Comparison of ENCODE assay signal across 8 mouse cellular contexts in the genomic region with DNA sequence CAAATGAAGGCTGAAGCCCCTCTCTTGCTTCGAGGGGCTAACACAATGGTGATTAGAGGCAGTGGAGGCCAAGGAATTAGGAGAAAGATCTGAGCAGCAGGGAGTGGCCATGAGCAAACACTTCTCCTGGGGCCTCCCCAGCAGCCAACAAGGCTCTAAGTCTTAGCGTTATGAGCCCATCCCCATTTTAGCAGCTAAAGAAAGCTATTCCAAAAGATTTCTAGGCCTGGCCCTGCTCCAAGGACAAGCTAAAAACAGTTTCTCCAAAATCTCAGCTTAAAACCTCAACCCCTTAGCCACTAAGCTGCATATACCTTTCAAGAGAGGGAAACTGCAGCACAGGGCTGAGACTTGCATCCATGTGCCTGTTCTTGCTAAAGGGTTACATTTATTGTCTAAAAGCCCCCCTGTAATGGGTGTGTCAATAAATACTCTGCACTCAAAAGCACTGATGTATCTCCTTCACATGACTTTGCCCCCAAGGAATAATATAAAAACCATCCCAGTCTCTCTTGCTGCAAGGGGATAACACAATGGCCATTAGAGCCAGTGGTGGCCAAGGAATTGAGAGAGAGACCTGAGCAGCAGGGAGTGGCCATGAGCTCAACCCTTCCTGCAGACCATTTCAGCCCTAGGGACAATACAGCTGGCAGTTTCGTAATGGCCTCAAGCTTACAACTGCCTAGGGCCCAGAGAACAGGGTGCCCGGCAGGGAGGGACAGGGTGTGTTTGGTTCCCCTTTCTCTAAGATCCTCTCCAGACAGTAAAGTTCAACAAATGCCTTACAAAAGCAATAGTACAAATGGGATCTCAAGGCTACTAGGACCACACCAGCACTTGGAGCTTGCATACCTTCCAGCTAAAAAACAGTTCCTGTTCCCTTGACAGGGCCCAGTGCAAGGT. TPM values are rescaled to one million over a fixed set of nuclear protein-coding genes. Genes with fewer than 3 reads are reported as not detected.
DNase-seq lines count a peak whose midpoint lies in the region; ATAC-seq and TF ChIP-seq lines count a peak whose summit lies in the region.

No protein-coding gene starts in this region.

- DNase-seq in testis, postnatal 14 days (ENCODE audit: low spot score) = no peak
- peak; percentile 56 for DNase-seq in limb, embryonic 14.5 days (ENCODE audit: low spot score)
- no peak for DNase-seq in cerebellum, postnatal 4 days (ENCODE audit: low spot score in 2 of 2)
- no peak for DNase-seq in cerebellum, postnatal 25 days

- WGBS in embryonic facial prominence, embryonic 15.5 days = 24% methylated on average over 4 of the region's 4 CpGs
- WGBS in heart, embryonic 13.5 days = 38% methylated on average over 4 of the region's 4 CpGs
- WGBS in limb, embryonic 14.5 days = 26% methylated on average over 4 of the region's 4 CpGs
- WGBS in midbrain, embryonic 16.5 days = 13% methylated on average over 4 of the region's 4 CpGs

- H3K9me3 ChIP-seq in embryonic facial prominence, embryonic 15.5 days (replicated peaks) = no peaks in the 10 kb centered on the region
- H3K9me3 ChIP-seq in heart, embryonic 13.5 days = no peaks in the 10 kb centered on the region
- no peaks in the 10 kb centered on the region for H3K9me3 ChIP-seq in limb, embryonic 14.5 days (ENCODE audit: control insufficient read depth, low read length)
- H3K9me3 ChIP-seq in midbrain, embryonic 16.5 days (replicated peaks; ENCODE audit: control insufficient read depth, low read length, poor library complexity, severe bottlenecking) = no peaks in the 10 kb centered on the region

- ATAC-seq in embryonic facial prominence, embryonic 15.5 days (ENCODE audit: insufficient number of reproducible peaks, low FRiP score, low TSS enrichment, low read depth) = no peak
- ATAC-seq in heart, embryonic 13.5 days (ENCODE audit: extremely low read depth, insufficient number of reproducible peaks, low FRiP score, low TSS enrichment) = no peak
- no peak for ATAC-seq in limb, embryonic 14.5 days (ENCODE audit: low FRiP score, low read depth)
- no peak for ATAC-seq in midbrain, embryonic 16.5 days

- no peak overlapping the region for H3K4me3 ChIP-seq in testis, adult 2 months (ENCODE audit: control insufficient read depth, low read depth, low read length)
- H3K4me3 ChIP-seq in embryonic facial prominence, embryonic 15.5 days (replicated peaks) = no peak overlapping the region
- H3K4me3 ChIP-seq in heart, embryonic 13.5 days = no peak overlapping the region
- no peak overlapping the region for H3K4me3 ChIP-seq in limb, embryonic 14.5 days (replicated peaks; ENCODE audit: low read length)
- no peak overlapping the region for H3K4me3 ChIP-seq in midbrain, embryonic 16.5 days (ENCODE audit: low read depth, low read length)

- no peak for TF ChIP-seq CTCF in testis, adult 2 months (IDR thresholded peaks at IDR 0.05; ENCODE audit: control insufficient read depth, insufficient read depth, insufficient replicate concordance, low read depth, low read length)

- no peaks in the 10 kb centered on the region for H3K36me3 ChIP-seq in testis, adult 2 months (ENCODE audit: control insufficient read depth, insufficient read depth, low read length)
- H3K36me3 ChIP-seq in embryonic facial prominence, embryonic 15.5 days = no peaks in the 10 kb centered on the region
- H3K36me3 ChIP-seq in heart, embryonic 13.5 days = no peaks in the 10 kb centered on the region
- H3K36me3 ChIP-seq in limb, embryonic 14.5 days (ENCODE audit: control insufficient read depth, insufficient read depth, low read length) = no peaks in the 10 kb centered on the region
- H3K36me3 ChIP-seq in midbrain, embryonic 16.5 days (ENCODE audit: control insufficient read depth, insufficient read depth, low read length) = no peaks in the 10 kb centered on the region

- H3K4me1 ChIP-seq in testis, adult 2 months (ENCODE audit: control insufficient read depth, insufficient read depth, low read length) = peaks cover 2% of the 10 kb centered on the region; the same call in 1 of the 2 replicates
- H3K4me1 ChIP-seq in embryonic facial prominence, embryonic 15.5 days = peaks cover 88% of the 10 kb centered on the region
- peaks cover 86% of the 10 kb centered on the region for H3K4me1 ChIP-seq in heart, embryonic 13.5 days
- peaks cover 71% of the 10 kb centered on the region for H3K4me1 ChIP-seq in limb, embryonic 14.5 days (ENCODE audit: control insufficient read depth, insufficient read depth, low read length)
- H3K4me1 ChIP-seq in midbrain, embryonic 16.5 days (ENCODE audit: control insufficient read depth, insufficient read depth, low read length) = peaks cover 51% of the 10 kb centered on the region

- TF ChIP-seq POLR2A in testis, adult 2 months (IDR thresholded peaks at IDR 0.05; ENCODE audit: control insufficient read depth, low read depth, low read length) = no peak
- no peak for TF ChIP-seq POLR2A in limb, embryonic 14.5 days (IDR thresholded peaks at IDR 0.05; ENCODE audit: borderline replicate concordance, extremely low read depth, insufficient read depth, insufficient read length)

- H3K4me2 ChIP-seq in embryonic facial prominence, embryonic 15.5 days (replicated peaks) = peak overlapping the region; percentile 27
- peak overlapping the region; percentile 2; the same call in 1 of the 2 replicates for H3K4me2 ChIP-seq in heart, embryonic 13.5 days
- H3K4me2 ChIP-seq in limb, embryonic 14.5 days (replicated peaks; ENCODE audit: low read depth, low read length, severe bottlenecking) = no peak overlapping the region
- H3K4me2 ChIP-seq in midbrain, embryonic 16.5 days (ENCODE audit: low read length) = no peak overlapping the region

- no peaks in the 10 kb centered on the region for H3K27me3 ChIP-seq in testis, adult 2 months (ENCODE audit: control insufficient read depth, insufficient read depth, low read length)
- H3K27me3 ChIP-seq in embryonic facial prominence, embryonic 15.5 days = no peaks in the 10 kb centered on the region
- H3K27me3 ChIP-seq in heart, embryonic 13.5 days (replicated peaks) = no peaks in the 10 kb centered on the region
- H3K27me3 ChIP-seq in limb, embryonic 14.5 days (ENCODE audit: control insufficient read depth, insufficient read depth, low read length) = no peaks in the 10 kb centered on the region
- H3K27me3 ChIP-seq in midbrain, embryonic 16.5 days (ENCODE audit: control insufficient read depth, insufficient read depth, low read depth, low read length) = no peaks in the 10 kb centered on the region

- peak overlapping the region; percentile 70 for H3K27ac ChIP-seq in testis, adult 2 months (ENCODE audit: control insufficient read depth, insufficient read depth, low read depth, low read length)
- H3K27ac ChIP-seq in embryonic facial prominence, embryonic 15.5 days (replicated peaks) = peak overlapping the region; percentile 85
- H3K27ac ChIP-seq in heart, embryonic 13.5 days (replicated peaks) = peak overlapping the region; percentile 70
- peak overlapping the region; percentile 71 for H3K27ac ChIP-seq in limb, embryonic 14.5 days (replicated peaks; ENCODE audit: low read depth, low read length)
- H3K27ac ChIP-seq in midbrain, embryonic 16.5 days (ENCODE audit: low read length) = peak overlapping the region; percentile 56

- no peak overlapping the region for H3K9ac ChIP-seq in embryonic facial prominence, embryonic 15.5 days
- peak overlapping the region; percentile 30; the same call in 1 of the 2 replicates for H3K9ac ChIP-seq in heart, embryonic 13.5 days
- no peak overlapping the region for H3K9ac ChIP-seq in limb, embryonic 14.5 days (ENCODE audit: low read depth, low read length, severe bottlenecking)
- H3K9ac ChIP-seq in midbrain, embryonic 16.5 days (ENCODE audit: low read depth, low read length) = no peak overlapping the region

RNA-seq across cellular contexts. Expression of a gene that starts 8.3 kb away (rescaled TPM):
- polyA plus RNA-seq in testis, adult 2 months (2012; rRNA removed) = 7.2 and 7.8 TPM in 2 replicates
- 84.7 and 86.6 TPM in 2 replicates for polyA plus RNA-seq in embryonic facial prominence, embryonic 15.5 days (2015; fragmentation: Nextera tagmentation; extraction: Ambion mirVana)
- polyA plus RNA-seq in heart, embryonic 13.5 days (2015; fragmentation: Nextera tagmentation; extraction: Ambion mirVana) = 40.8 and 42.0 TPM in 2 replicates
- polyA plus RNA-seq in limb, embryonic 14.5 days (2012; rRNA removed) = 75.2 and 81.8 TPM in 2 replicates
- polyA plus RNA-seq in limb, embryonic 14.5 days (2014; fragmentation: Nextera tagmentation; extraction: Ambion mirVana) = 75.5 and 80.0 TPM in 2 replicates
- polyA plus RNA-seq in midbrain, embryonic 16.5 days (2015; fragmentation: Nextera tagmentation; extraction: Ambion mirVana) = 61.7 and 66.1 TPM in 2 replicates

RNA-seq across cellular contexts. Expression of a gene that starts 55.3 kb away (rescaled TPM):
- 41.1 and 45.1 TPM in 2 replicates for polyA plus RNA-seq in testis, adult 2 months (2012; rRNA removed)
- polyA plus RNA-seq in embryonic facial prominence, embryonic 15.5 days (2015; fragmentation: Nextera tagmentation; extraction: Ambion mirVana) = 89.0 and 91.4 TPM in 2 replicates
- 48.6 and 50.4 TPM in 2 replicates for polyA plus RNA-seq in heart, embryonic 13.5 days (2015; fragmentation: Nextera tagmentation; extraction: Ambion mirVana)
- 13.7 and 19.6 TPM in 2 replicates for polyA plus RNA-seq in limb, embryonic 14.5 days (2012; rRNA removed)
- 27.1 and 29.8 TPM in 2 replicates for polyA plus RNA-seq in limb, embryonic 14.5 days (2014; fragmentation: Nextera tagmentation; extraction: Ambion mirVana)
- 105 and 111 TPM in 2 replicates for polyA plus RNA-seq in midbrain, embryonic 16.5 days (2015; fragmentation: Nextera tagmentation; extraction: Ambion mirVana)

Comparison
In these comparisons a context has a peak if more than half of its experiments do, and no peak if none do; other contexts are left out.
1. H3K4me2 ChIP-seq: peak in embryonic facial prominence, embryonic 15.5 days (single experiment) and heart, embryonic 13.5 days (single experiment); none in limb, embryonic 14.5 days (single experiment) and midbrain, embryonic 16.5 days (single experiment).
2. Peak in every context shown above with its lines, with median percentiles within 50 percentile points of each other: H3K27ac ChIP-seq.